Mouse (Mus musculus): ENCODE measurements around the gene Trmt1. TPM values are rescaled to one million over a fixed set of nuclear protein-coding genes. Genes with fewer than 3 reads are reported as not detected.
"Not testable (repeated sequence)": the region's sequence is repeated elsewhere in the genome, so short reads cannot be mapped to it uniquely, and the experiment has no call there.

Trmt1 gene
- polyA plus RNA-seq, 1 experiment from 2014 or later = 47.9 TPM

DNA sequence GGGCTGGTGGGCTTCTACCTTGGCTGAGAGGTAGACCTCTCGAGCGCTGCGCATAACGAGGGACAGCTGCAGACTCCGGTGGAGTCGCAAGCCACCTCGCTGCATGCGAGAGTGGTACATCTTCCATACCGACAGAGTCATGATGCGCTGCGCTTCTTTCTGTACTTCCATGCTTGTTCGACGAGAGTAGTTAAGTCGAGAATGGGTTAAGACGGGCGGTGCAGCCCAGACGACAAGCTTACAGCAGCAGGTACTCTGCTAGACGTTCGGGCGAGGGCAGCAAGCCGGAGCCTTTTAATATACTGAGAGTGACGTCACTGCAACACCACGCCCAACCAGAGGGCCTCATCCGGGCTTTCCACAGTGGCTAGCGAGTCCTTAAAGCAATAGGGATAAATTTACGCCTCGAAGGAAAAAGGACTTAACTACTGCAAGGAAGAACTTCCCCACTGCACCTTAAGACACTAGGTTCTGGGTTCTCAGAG lies 23.5 kb upstream of the Trmt1 start, which contains the start of gene Ier2:
Gene Ier2 (minus strand): TSS at position 272 of the 485 bp plus-strand sequence.
- DNase-seq (ENCODE audit: low spot score) (peak; percentile 96), ATAC-seq (ENCODE audit: low FRiP score) (peak; percentile 77)
- Histone ChIP-seq H3K27ac (ENCODE audit: low read depth, low read length) (peak within 1 kb of the TSS; percentile 82), H3K9me3 (ENCODE audit: control insufficient read depth, low read length) (no peaks in the 10 kb centered on the region), H3K4me1 (replicated peaks; ENCODE audit: control insufficient read depth, insufficient read depth, low read length) (no peaks in the 10 kb centered on the region), H3K36me3 (ENCODE audit: control insufficient read depth, insufficient read depth, low read length) (no peaks in the 10 kb centered on the region), H3K27me3 (ENCODE audit: control insufficient read depth, insufficient read depth, low read length) (no peaks in the 10 kb centered on the region), H3K4me2 (replicated peaks; ENCODE audit: low read depth, low read length) (peak within 1 kb of the TSS; percentile 97), H3K9ac (ENCODE audit: low read depth, low read length) (peak within 1 kb of the TSS; percentile 89), H3K4me3 (ENCODE audit: low read depth, low read length) (peak within 1 kb of the TSS; percentile 85)
- WGBS = 0% methylated on average over 27 of the region's 27 CpGs

DNA sequence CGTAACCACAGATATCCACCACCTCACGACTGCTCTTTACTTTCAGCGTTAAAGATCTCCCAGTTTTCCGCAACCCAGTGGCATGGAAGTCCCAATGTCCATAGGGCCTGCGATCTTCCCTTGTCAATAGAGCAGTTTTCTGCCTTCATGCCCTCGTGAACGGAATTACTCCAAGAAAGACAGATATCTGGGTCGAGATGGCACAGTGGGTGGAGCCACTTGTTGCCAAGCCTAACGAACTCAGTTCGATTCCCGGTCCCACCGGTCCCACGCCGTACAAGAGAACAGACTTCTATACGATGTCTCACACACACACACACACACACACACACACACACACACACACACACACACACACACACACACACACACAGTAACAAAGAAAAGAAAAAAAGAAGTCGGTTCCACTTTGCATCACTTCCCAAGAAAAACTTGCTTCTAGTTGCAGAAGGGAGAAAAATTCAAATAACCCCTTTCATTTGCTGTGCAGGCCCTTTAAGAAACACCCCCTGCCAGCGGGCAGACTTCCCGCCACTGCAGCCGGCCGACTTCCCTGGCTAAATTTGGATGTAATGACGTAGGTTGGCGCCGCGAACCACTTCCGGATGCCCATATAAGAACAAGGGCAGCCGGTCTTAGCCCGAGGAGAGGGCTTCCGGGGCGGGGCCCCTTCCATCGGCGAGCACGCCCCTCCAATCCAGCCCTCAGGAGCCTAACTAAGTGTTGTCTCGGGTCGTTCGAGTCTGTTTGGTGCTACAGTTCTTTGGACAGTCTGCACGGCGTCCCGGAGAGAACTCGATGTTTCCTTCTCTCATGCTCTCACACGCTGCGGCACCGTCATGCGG lies 22.4 kb upstream of the Trmt1 start:
- Histone ChIP-seq H3K9ac (ENCODE audit: low read depth, low read length) (peak overlapping the region; percentile 81), H3K4me1 (replicated peaks; ENCODE audit: control insufficient read depth, insufficient read depth, low read length) (no peaks in the 10 kb centered on the region), H3K27ac (ENCODE audit: low read depth, low read length) (peak overlapping the region; percentile 68), H3K4me2 (replicated peaks; ENCODE audit: low read depth, low read length) (peak overlapping the region; percentile 97), H3K9me3 (ENCODE audit: control insufficient read depth, low read length) (no peaks in the 10 kb centered on the region), H3K27me3 (ENCODE audit: control insufficient read depth, insufficient read depth, low read length) (no peaks in the 10 kb centered on the region), H3K36me3 (ENCODE audit: control insufficient read depth, insufficient read depth, low read length) (no peaks in the 10 kb centered on the region), H3K4me3 (ENCODE audit: low read depth, low read length) (peak overlapping the region; percentile 85)
- peak; percentile 99 for DNase-seq (ENCODE audit: low spot score)
- 4% methylated on average over 43 of the region's 43 CpGs for WGBS
- ATAC-seq (ENCODE audit: low FRiP score) = peak; percentile 80

DNA sequence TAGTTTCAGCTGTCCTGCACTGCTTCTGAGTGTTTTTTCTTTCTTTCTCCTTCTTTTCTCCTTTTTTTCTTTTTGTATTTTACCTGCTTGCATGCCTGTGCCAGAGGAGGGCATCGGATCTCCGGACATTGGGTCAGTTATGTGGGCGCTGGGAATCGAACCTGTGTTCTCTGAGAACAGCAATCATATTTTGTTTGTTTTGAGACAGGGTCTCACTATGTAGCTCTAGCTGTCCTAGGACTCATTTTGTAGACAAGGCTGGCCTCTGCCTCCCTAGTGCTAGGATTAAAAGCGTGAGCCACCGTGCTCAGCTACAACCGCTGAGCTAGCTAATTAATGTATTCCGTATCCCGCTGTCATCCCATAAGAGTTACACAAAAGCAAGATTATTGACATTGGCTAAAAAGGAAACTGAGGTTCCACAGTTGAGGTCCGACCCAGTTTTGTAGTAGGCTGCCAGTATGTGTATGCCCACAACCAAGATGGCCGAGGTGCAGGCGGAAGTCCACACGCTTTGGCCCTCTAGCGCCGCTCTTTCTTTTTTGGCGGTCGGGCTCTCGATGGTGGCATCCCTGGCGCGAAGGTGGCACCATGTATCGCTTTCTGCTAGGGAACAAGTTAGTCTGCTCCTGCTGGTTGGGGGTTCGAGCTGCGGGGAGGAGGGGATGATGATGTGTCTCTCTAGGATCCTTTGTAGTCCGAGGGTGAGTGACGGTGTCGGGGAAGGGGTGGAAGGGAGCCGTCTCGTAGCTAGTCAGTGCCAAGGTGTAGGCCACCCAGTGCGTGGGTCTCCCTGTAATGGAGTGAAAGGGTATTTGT lies 21.3 kb upstream of the Trmt1 start:
- ATAC-seq (ENCODE audit: low FRiP score) = peak; percentile 49
- under 1% methylated on average over 29 of the region's 29 CpGs for WGBS
- H3K27ac ChIP-seq (ENCODE audit: low read depth, low read length) = peak overlapping the region; percentile 68

DNA sequence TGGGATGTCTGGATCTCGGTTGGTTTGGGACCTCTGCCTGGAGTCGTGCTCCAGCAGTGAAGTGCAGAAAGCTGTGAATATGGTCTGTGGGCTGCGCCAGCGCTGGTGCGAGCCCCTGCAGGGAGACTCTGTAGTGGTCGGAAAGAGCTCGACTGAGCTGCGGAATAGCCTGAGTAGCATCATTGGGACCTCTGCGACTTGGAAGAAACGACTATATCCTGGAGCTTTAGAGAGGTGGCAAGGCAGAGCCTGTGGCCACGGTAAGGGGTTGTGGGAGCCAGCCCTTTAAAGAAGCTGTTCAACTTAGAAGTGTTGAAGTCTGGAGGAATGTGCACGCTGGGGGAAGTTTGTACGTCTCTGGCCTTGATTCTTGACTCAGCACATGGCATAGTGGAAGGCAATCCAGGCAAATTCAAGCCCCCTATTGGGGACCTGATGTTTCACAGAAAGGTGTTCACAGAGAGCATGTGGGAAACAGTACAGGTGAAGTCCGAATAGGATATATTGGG lies 20.7 kb upstream of the Trmt1 start:
- no peak for DNase-seq (ENCODE audit: low spot score)
- Histone ChIP-seq H3K27me3 (ENCODE audit: control insufficient read depth, insufficient read depth, low read length) (no peaks in the 10 kb centered on the region), H3K27ac (ENCODE audit: low read depth, low read length) (peak overlapping the region; percentile 68), H3K9ac (ENCODE audit: low read depth, low read length) (peak overlapping the region; percentile 81), H3K36me3 (ENCODE audit: control insufficient read depth, insufficient read depth, low read length) (no peaks in the 10 kb centered on the region), H3K9me3 (ENCODE audit: control insufficient read depth, low read length) (no peaks in the 10 kb centered on the region), H3K4me1 (replicated peaks; ENCODE audit: control insufficient read depth, insufficient read depth, low read length) (no peaks in the 10 kb centered on the region), H3K4me3 (ENCODE audit: low read depth, low read length) (peak overlapping the region; percentile 62), H3K4me2 (replicated peaks; ENCODE audit: low read depth, low read length) (peak overlapping the region; percentile 76)
- ATAC-seq (ENCODE audit: low FRiP score) = no peak
- 5% methylated on average over 14 of the region's 14 CpGs for WGBS

More for the DNA sequence above, 21.3 kb upstream of the Trmt1 start:
- DNase-seq (ENCODE audit: low spot score) = peak; percentile 83
- H3K27me3 ChIP-seq (ENCODE audit: control insufficient read depth, insufficient read depth, low read length) = no peaks in the 10 kb centered on the region
- peak overlapping the region; percentile 62 for H3K4me3 ChIP-seq (ENCODE audit: low read depth, low read length)
- H3K9me3 ChIP-seq (ENCODE audit: control insufficient read depth, low read length) = no peaks in the 10 kb centered on the region
- H3K36me3 ChIP-seq (ENCODE audit: control insufficient read depth, insufficient read depth, low read length) = no peaks in the 10 kb centered on the region
- H3K4me1 ChIP-seq (replicated peaks; ENCODE audit: control insufficient read depth, insufficient read depth, low read length) = no peaks in the 10 kb centered on the region
- H3K9ac ChIP-seq (ENCODE audit: low read depth, low read length) = peak overlapping the region; percentile 81
- H3K4me2 ChIP-seq (replicated peaks; ENCODE audit: low read depth, low read length) = peak overlapping the region; percentile 76

DNA sequence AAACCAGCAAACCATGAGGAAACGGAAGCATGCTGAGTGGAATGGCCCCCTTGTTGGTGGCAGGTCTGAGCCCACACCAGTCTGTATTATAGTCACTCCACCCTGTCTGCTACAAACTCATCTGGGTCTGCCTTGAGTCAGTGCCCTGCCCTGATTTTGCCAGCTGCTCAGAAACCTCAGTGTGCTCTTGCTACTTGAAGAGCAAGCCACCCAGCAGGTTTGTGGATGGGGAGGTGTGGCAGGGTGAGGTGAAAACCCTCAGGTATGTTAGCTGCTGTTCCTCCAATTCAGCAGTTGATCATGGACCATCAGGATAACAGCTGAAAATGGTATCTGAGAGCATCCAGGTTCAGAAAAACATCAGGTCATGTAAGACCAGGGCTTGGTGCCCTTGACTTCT lies 18.0 kb upstream of the Trmt1 start:
- no peak overlapping the region for H3K4me2 ChIP-seq (replicated peaks; ENCODE audit: low read depth, low read length)
- H3K27ac ChIP-seq (ENCODE audit: low read depth, low read length) = no peak overlapping the region
- ATAC-seq (ENCODE audit: low FRiP score) = no peak
- DNase-seq (ENCODE audit: low spot score) = no peak
- H3K9ac ChIP-seq (ENCODE audit: low read depth, low read length) = no peak overlapping the region
- no peaks in the 10 kb centered on the region for H3K27me3 ChIP-seq (ENCODE audit: control insufficient read depth, insufficient read depth, low read length)
- H3K36me3 ChIP-seq (ENCODE audit: control insufficient read depth, insufficient read depth, low read length) = no peaks in the 10 kb centered on the region
- WGBS = 76% methylated on average over 1 of the region's 1 CpGs
- no peak overlapping the region for H3K4me3 ChIP-seq (ENCODE audit: low read depth, low read length)
- no peaks in the 10 kb centered on the region for H3K4me1 ChIP-seq (replicated peaks; ENCODE audit: control insufficient read depth, insufficient read depth, low read length)
- no peaks in the 10 kb centered on the region for H3K9me3 ChIP-seq (ENCODE audit: control insufficient read depth, low read length)

DNA sequence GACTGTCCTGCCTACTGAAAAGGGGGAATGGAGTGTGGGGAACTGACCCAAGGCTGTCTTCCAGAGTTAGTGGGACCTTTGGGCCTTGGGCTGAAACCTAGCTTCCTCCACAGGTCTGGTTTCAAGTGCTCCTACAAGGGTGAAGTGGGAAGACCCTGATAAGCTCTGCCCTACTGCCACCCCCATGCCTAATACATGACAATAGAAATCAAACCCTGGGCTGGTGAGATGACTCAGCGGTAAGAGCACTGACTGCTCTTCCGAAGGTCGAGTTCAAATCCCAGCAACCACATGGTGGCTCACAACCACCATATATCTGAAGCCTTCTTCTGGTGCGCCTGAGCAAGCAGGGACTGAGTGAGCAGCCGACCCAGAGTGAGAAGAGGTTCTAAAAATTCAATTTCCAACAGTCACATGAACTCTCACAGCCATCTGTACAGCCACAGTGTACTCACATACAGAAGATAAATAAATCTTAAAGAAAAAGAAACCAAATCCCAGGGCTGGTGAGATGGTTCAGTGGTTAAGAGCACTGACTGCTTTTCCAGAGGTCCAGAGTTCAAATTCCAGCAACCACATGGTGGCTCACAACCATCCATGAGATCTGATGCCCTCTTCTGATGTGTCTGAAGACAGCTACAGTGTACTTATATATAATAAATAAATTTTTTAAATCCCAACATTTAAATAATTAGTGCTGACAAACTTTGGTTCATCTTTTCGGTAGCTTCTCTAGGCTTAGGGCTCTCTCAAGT lies 17.2 kb upstream of the Trmt1 start:
- no peak for ATAC-seq (ENCODE audit: low FRiP score)
- Histone ChIP-seq H3K4me3 (ENCODE audit: low read depth, low read length) (no peak overlapping the region), H3K27ac (ENCODE audit: low read depth, low read length) (no peak overlapping the region), H3K9ac (ENCODE audit: low read depth, low read length) (no peak overlapping the region), H3K4me2 (replicated peaks; ENCODE audit: low read depth, low read length) (no peak overlapping the region), H3K36me3 (ENCODE audit: control insufficient read depth, insufficient read depth, low read length) (no peaks in the 10 kb centered on the region), H3K9me3 (ENCODE audit: control insufficient read depth, low read length) (no peaks in the 10 kb centered on the region), H3K27me3 (ENCODE audit: control insufficient read depth, insufficient read depth, low read length) (no peaks in the 10 kb centered on the region), H3K4me1 (replicated peaks; ENCODE audit: control insufficient read depth, insufficient read depth, low read length) (no peaks in the 10 kb centered on the region)
- DNase-seq (ENCODE audit: low spot score) = no peak
- 86% methylated on average over 6 of the region's 6 CpGs for WGBS

DNA sequence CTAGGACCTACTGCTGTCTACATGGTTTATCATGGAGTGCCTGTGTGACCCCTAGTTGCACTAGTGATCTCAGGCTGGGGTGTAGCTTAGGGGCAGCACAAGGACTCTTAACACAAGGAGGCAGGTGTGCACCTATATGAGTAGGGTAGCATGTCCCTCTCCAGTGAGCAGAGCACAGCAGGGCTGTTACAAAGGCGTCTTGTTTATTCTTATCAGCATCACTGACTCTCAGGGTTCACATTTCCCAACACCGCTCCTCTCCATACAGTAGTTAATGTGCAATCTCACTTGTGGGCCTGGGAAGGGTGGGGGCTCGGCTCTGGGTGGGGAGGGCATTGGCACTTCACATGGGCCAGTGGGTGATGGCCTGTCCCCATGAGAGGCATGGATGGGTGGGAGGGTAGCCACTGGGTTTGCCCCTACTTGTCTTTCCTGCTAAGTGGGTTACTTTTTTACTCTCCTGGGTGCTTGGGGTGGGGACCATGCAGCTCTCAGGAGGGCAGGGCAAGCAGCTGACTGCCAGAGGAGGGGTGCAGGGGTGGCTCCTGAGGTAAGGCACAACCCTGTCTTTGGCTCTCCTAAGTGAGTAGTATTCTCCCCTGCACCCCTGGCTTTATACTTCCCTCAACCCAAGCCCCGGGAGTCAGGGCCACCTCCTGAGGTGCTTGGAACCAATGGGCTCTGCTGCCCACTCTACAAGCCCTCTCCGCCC lies 15.7 kb upstream of the Trmt1 start:
- H3K9ac ChIP-seq (ENCODE audit: low read depth, low read length); H3K4me3 ChIP-seq (ENCODE audit: low read depth, low read length); ATAC-seq (ENCODE audit: low FRiP score); H3K4me1 ChIP-seq (replicated peaks; ENCODE audit: control insufficient read depth, insufficient read depth, low read length); H3K9me3 ChIP-seq (ENCODE audit: control insufficient read depth, low read length); H3K27me3 ChIP-seq (ENCODE audit: control insufficient read depth, insufficient read depth, low read length); DNase-seq (ENCODE audit: low spot score); H3K27ac ChIP-seq (ENCODE audit: low read depth, low read length); H3K36me3 ChIP-seq (ENCODE audit: control insufficient read depth, insufficient read depth, low read length); H3K4me2 ChIP-seq (replicated peaks; ENCODE audit: low read depth, low read length): not testable (repeated sequence)
- 85% methylated on average over 5 of the region's 5 CpGs for WGBS

DNA sequence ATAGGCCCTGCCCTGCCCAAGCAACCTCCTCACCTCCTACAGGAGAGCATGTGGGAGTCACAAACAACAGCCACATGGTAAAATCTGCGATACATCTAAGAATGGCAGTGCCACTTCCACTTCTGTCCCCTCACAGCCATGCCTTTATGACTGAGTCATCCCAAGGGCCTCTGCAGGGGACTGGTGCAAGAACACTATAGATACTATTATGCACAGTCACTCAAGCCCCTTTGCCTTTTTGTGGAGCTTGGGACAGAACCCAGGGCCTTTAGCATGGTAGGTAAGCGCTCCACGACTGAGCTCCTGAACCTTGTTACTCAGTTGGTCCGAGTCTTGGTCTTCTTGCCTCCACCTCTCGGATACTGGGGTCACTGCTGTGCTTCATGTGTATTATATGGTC lies 8.8 kb upstream of the Trmt1 start:
- Histone ChIP-seq H3K27ac (ENCODE audit: low read depth, low read length) (no peak overlapping the region), H3K9me3 (ENCODE audit: control insufficient read depth, low read length) (no peaks in the 10 kb centered on the region), H3K4me1 (replicated peaks; ENCODE audit: control insufficient read depth, insufficient read depth, low read length) (no peaks in the 10 kb centered on the region), H3K9ac (ENCODE audit: low read depth, low read length) (no peak overlapping the region), H3K36me3 (ENCODE audit: control insufficient read depth, insufficient read depth, low read length) (peaks cover 2% of the 10 kb centered on the region; the same call in 1 of the 2 replicates), H3K27me3 (ENCODE audit: control insufficient read depth, insufficient read depth, low read length) (no peaks in the 10 kb centered on the region), H3K4me2 (replicated peaks; ENCODE audit: low read depth, low read length) (no peak overlapping the region), H3K4me3 (ENCODE audit: low read depth, low read length) (no peak overlapping the region)
- DNase-seq (ENCODE audit: low spot score) (no peak), ATAC-seq (ENCODE audit: low FRiP score) (no peak)
- 94% methylated on average over 5 of the region's 5 CpGs for WGBS

Measured in hindbrain, embryonic 11.5 days (tissue).